Mouse (Mus musculus): ENCODE measurements around the gene Hcn2.

The Hcn2 gene

GRCm38 (mm10) chr10:79712029-79712428, 4.4 kb upstream of the Hcn2 start:
- DNase-seq = no peak

DNA sequence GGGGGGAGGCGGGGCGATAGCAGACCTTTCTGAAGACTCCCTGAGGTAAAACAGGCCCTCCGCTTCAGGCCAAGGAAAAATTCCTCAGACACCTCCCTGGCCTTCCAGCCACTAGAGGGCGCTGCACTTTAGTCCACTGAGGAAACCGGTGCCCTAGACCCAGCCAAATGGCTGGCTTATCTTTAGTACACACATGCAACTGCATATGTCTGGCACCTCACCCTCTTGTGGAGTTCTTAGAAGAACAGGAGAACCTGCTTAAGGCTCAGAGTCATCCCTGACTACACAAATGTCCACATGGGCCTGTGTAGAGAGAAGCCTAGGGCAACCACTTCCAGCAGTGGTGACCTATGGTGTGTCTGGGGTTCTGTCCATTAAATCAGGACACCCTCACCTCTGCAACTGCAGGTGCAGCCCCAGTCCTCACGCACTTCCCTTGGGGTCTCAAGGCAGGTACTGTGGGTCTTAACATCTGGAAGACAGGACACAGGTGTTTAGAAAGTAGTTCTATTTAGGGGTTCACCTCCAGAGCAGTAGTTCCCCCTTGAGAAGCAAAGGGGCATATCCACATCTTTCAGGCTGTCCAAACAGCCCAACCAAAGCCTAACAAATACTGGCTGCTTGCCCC, 3.8 kb upstream of the Hcn2 start:
- DNase-seq = peak; percentile 89

DNA sequence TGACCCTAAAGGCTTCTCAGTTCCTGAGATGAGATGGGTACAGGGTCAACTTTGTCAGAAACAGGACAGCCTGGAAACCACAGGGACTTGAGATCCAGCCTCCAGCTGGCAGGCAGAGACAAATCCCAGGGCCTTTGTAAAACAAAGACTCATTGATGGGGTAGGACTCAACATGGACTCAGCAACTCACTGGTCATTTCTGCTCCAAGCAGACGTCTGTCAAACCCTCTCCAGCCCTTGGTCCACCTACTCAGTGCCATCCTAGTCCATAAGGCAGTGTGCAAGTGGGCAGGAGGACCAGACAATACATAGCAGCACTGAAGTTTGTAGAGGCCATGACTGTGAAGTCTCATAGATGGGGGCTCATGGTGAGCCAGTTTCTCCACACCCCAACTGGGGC, 3.3 kb upstream of the Hcn2 start:
- no peak for DNase-seq

- DNase-seq = no peak
These were observed 1.4 kb upstream of the Hcn2 start for GRCm38 (mm10) chr10:79714996-79715395.

DNA sequence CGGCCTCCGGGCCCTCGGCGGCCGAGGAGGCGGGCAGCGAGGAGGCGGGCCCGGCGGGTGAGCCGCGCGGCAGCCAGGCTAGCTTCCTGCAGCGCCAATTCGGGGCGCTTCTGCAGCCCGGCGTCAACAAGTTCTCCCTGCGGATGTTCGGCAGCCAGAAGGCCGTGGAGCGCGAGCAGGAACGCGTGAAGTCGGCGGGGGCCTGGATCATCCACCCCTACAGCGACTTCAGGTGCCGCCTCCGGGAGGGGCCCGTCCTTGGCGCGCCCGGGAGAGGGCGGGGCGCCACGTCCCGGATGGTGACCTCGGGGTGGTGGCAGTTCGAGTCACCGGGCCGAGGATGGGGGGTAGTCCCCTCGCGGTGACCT, 538 bp downstream of the Hcn2 start:
- DNase-seq = peak; percentile 41

DNA sequence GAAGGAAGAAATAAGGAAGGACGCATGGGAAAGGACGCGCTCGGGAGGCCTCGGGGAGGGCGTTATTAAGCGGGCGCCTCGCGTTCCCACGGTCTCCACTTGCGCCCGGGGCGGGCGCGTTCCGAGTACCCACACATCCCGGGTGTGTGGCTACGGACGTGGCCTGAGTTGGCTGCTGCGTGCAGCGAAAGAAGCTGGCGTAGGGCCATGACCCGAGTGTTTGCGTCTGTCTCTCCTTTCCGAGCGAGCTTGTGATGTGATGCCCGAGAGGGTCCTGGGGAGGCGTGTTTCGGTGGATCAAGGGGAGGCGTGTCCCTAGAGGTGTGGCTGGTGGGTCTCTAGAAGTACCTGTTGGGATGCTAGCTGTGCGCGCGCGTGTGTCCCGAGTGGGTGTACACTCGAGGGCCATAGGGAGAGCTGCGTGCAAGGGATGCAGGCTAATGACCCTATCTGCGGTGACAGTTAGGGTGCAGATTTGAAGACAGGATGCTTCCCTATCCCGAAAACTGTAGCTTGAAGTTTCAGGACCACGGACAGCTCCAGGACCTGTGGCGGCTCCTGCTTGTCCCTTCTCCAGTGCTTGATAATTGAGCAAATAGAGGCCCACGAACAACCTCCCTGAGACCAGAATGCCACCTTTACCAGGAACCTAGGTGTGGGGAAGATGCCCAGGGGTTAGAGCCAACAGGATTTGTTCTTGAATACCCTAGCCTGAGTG, 1.4 kb downstream of the Hcn2 start:
- peak; percentile 91 for DNase-seq

DNA sequence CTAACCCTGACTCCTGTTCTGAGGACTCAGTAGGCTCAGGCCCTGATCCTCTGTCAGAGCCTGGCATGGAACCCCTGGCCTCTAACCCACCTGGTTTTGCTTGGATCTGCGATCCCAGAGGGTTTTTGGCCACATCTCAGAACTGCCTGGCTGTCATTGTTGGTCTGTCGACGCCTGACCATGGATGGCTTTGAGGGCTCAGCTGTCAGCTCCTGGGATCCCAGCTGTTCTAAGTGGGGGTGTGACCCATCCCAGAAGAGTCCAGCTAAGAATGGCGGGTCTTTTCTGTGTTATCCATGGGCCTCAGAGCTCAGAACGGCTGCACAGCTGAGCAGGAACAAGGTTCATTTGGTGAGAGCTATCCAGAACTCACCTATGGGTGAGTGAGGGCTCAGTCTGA, 4.7 kb downstream of the Hcn2 start:
- no peak for DNase-seq

DNA sequence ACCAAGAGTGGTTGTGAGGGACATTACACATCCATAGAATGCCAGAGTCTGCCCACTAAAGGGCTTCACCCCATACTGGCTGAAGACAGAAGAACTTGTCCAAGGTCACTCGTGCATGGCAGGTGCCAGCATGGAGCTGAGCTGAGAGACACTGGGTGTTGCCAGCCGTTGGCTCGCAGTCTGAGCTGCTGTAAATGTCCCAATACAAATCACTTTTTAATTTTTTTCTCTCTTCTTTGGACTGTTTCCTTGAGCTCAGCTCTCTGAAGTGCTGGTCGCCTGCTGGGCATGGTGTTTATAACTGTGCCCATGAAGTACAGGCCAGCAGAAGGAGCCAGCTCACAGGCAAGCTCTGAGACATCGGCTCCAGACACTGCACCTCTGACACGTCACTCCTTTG, 6.6 kb downstream of the Hcn2 start:
- no peak for DNase-seq

- DNase-seq = no peak
These were observed 7.3 kb downstream of the Hcn2 start for GRCm38 (mm10) chr10:79723692-79724091.

DNA sequence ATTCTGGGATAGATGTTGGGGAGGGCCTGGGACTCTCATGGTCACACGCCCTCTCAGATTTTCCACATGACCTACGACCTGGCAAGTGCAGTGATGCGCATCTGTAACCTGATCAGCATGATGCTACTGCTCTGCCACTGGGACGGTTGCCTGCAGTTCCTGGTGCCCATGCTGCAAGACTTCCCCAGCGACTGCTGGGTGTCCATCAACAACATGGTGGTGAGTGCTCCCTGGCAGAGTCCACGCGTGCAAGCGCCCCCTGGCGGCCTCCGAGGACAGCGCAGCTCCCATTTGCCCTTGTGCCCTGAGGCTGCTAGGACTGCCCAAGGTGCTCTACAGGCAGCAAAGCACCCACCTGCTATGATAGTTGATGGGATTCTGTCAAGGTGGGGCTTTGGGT, 9.7 kb downstream of the Hcn2 start:
- peak; percentile 71 for DNase-seq

DNA sequence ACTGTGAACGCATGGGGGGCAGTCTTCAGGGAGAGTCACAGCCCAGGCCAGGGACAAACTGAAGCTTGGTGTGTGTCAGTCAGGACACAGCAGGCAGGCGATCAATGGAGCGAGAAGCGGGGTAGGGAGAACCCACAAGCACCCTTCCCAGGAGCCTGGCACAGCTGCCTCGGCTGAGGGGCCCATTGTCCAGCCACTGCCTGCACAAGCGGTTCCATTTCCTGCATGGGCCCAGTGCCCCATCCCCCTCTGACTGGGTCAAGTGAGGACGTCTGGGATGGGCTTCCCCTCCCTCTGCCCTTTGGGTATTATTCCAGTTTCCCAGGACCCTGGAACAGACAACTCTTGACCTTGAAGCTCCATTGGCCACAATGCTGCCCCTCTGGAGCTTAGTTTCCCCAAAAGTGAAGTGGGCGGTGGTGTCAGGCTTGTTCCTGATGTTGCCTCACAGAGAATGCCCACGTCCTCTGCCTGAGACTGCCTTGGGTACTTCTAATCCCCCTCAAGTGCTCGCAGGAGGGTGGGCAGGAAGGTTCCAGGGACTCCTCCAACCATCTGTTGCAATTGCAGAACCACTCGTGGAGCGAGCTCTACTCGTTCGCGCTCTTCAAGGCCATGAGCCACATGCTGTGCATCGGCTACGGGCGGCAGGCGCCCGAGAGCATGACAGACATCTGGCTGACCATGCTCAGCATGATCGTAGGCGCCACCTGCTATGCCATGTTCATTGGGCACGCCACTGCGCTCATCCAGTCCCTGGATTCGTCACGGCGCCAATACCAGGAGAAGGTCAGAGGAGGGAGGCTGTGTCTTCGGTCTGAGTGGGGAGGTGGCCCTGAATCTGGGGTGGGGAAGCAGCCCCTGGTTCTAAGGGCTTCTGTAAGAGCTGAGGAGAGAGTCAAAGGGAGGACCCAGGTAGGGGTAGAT, 12.2 kb downstream of the Hcn2 start:
- no peak for DNase-seq

DNA sequence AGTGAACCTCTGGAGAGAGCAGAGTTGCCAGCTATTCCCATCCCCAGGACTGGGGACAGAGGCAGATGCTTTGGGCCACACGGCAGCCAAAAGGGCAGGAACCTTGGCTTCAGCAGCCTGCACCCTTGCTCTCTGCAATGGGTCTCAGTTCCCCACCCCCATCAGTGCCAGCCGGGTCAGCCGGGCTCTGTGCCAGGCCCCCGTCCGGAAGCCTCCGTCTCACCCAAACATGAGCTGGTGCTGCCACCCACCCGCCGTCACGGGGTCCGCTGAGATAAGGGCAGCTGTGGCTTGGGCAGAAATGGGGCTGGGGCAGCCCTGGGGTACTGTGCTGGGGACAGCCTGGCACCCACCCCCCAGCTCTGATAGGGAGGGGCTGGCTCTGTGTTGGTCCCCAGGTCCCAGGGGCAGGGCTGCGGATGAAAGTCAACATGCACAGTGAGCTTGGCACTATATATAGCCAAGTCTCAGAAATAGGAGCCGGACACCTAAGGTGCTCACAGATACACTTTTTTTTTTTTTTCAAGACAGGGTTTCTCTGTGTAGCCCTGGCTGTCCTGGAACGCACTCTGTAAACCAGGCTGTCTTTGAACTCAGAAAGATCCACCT, 13.0 kb downstream of the Hcn2 start:
- peak; percentile 48 for DNase-seq

GRCm38 (mm10) chr10:79732500-79732899, 16.1 kb downstream of the Hcn2 start:
- DNase-seq = peak; percentile 51

GRCm38 (mm10) chr10:79733847-79734246, 17.4 kb downstream of the Hcn2 start:
- no peak for DNase-seq

DNA sequence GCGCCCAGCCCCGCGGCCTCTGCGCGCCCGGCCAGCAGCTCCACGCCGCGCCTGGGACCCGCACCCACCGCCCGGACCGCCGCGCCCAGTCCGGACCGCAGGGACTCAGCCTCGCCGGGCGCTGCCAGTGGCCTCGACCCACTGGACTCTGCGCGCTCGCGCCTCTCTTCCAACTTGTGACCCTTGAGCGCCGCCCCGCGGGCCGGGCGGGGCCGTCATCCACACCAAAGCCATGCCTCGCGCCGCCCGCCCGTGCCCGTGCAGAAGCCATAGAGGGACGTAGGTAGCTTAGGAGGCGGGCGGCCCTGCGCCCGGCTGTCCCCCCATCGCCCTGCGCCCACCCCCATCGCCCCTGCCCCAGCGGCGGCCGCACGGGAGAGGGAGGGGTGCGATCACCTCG, 18.9 kb downstream of the Hcn2 start:
- no peak for DNase-seq

GRCm38 (mm10) chr10:79736706-79737105, 20.3 kb downstream of the Hcn2 start:
- peak; percentile 52 for DNase-seq

- DNase-seq = peak; percentile 45
These were observed 21.8 kb downstream of the Hcn2 start for GRCm38 (mm10) chr10:79738259-79738658.

GRCm38 (mm10) chr10:79739234-79739633, 22.8 kb downstream of the Hcn2 start:
- no peak for DNase-seq

DNA sequence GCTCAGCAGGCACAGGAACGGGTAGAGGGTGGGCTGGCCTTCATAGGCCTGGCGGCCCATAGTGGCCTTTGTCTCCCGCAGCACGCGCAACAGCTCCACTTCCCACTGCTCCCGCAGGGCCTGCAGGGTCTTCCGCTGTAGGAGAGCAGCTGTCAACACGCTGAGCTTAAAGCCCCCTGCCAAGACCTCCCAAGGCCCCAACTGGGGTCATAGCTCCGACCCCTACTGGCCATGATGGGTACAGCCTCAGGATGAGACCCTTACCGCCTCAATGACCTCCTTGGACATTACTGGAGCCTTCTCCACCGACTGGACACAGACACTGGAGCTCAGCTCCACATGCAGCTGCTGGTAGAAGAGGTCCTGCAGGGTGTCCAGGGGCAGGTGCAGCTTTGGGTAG, 24.4 kb downstream of the Hcn2 start:
- DNase-seq = no peak

DNA sequence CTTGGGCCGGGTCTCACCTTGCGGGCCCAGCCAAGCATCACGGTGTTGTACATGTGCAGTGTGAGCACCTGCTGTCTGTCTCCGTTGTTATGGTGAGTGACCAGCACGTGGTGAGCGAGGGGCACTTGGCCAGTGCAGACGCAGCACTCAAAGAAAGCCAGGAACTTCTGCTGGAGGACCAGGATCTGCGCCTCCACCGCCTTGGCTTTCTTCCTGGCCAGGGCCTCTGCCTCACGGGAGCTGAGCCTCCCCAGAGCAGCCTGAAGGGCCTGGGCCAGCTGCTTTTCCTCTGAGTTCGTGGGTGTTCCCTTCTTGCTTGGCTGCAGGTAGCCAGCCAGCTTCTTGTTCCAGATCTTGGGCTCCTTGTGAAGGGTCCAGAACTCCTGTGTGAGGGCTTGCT, 26.7 kb downstream of the Hcn2 start:
- DNase-seq = no peak

DNA sequence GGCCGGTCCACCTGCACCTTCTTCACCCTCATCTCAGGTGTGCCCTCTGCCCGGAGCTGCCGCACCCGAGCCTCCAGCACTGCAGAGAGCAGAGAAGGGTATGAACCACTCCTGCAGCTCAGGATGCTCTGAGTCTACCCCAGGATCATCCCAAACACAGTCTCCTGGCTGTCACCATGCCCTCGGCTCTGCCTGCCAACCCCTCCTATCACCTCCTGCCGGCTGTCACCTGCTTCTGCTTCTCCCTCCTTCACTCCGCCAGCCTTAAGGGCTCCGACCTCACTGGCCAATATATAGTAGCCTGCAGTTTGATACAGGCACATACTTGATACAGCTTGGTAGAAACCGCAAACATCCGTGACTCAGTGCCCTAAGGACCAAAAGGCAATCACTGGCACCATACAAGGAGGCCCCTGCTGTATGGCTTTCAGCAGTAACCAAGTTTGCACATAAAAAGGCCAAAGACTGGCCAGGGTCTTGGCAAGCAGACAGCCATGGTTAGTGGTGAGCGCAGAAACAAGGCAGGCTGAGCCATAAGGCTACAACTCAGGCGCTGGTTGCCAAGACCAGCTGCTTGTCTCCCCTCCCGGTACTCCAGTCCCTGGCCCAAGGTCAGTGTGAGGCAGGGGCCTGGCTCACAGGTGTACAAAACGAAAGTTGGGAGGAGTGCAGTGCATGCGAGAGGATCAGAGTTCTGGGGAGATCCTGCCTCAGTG, 27.4 kb downstream of the Hcn2 start:
- no peak for DNase-seq

- no peak for DNase-seq
These were observed 29.0 kb downstream of the Hcn2 start for GRCm38 (mm10) chr10:79745411-79745810.
